Mouse (Mus musculus) right cerebral cortex, postnatal 14 days (tissue): ENCODE measurements at regions not wholly inside any gene's neighbourhood (a gene's known extent, or its start where the extent isn't known, plus 50 kb on each side); places are given as distances from the start of the nearest gene placed in this dataset.

Experiments used
- DNase-seq: peaks from one replicate; pipeline ENCODE4 v3.0.0; 2022

DNA sequence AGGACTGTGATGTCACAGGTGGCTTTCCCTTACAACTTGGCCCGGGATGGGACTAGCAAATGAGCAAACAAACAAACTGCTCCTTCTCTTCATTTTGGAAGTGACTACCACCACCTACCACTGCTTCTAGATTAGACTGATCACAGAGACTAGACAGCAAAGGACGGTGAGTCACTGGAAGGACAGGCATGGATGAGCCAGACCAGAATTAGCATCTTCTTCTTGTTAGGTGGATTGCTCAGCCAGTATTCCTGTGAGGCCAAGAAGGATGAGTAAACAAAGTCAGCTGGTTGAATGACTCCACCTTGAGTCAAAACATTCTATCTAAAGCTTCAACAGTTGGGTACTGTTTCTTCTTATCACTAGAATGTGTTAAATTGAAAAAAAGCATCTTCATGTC lies 385.1 kb upstream of the Mon1b start:
- DNase-seq = no peak

DNA sequence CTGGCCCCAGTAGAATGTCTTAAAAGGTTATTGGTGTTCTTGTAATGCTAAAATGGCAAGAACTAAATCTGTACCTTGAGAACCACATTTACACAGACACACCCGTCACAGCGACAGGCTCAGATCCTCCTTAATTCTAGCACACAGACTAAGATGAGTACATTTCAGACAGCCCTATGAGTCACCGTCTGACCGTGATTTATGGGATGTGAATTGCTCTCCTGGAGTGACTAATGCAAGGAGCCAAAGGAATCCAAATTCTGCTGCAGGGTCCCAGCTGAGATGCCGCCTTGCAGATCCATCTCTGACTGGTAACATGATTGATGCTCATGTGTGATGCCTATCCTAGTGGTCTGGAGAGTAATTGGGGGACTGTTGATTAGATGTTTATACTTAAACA lies 381.3 kb upstream of the Mon1b start:
- no peak for DNase-seq

DNA sequence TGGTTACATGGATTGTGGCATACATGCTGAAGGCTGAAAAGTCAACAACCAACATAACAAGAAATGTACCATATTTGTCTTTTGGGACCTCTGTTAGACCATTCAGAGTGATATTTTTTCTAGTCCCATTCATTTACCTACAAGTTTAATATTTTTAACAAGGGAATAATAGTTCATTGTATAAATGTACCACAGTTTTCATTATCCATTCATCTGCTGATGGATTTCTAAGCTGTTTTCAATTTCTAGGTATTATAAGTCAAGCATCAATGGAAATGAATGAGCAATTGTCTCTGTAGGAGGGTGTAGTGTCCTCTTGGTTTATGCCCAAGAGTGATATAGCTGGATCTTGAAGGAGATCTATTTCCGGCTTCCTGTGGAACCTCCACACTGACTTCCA lies 375.9 kb upstream of the Mon1b start:
- no peak for DNase-seq

DNA sequence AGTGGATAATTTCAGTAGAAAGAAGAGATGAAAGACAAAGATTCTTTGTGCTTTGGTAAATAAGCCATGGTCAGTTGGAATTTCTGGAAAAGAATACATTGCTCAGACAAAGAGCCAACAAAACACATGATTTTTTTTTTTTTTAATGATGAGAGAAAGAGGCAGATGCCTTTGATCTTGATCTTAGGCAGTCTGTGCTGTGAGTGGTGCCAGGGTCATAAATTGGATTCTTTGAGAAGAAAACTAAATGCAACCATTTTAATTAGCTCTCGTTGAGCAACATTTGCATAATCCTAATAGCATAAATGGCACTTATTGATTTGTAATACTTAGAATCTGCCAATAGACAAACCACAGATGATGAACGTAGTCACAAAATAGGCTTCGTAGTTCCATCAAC lies 372.1 kb upstream of the Mon1b start:
- no peak for DNase-seq

DNA sequence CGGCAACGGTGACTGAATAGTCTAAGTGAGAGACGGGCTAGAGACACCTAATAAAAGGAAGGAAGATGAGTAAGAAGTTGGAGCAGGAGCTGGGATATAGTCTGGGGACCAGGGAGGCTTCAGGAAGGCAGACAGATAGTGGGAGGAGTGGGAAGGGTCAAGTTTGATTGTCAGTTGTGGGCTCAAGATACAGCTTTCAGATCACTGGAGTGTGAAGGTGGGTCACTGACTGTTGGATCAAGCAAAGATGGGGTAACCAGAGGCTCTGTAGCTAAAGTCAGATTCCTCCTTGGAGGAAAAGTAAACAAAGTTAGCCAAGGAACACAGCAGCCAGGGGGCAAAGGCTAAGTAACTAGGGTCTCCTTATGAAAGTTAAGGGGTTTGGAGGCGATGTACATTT lies 364.1 kb upstream of the Mon1b start:
- DNase-seq = no peak

DNA sequence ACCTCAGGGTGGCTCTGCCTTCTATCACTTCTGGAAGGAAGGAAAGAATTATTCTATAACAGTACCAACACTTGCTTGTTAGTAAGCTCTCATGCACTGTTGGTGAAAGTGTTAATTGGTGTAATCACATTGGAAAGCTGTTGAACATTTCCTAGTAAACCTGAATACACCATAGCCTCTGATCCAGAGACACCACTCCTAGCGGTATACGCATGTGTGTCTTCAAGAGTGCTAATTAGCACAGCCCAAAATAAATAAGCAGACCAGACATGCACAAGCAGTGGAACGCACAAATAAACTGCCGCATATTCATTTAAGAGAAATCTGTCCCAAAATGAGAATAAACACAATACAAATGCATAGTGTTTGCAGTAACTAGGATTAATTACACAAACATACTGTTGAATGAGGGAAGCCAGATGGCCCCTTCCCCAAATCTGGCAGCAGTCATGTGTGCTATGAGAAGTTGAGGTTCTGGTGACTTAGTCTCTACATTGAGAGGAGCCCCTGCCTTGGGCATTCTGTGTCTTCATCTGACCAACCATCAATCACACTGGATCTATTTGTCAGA lies 335.0 kb upstream of the Mon1b start:
- DNase-seq = no peak

DNA sequence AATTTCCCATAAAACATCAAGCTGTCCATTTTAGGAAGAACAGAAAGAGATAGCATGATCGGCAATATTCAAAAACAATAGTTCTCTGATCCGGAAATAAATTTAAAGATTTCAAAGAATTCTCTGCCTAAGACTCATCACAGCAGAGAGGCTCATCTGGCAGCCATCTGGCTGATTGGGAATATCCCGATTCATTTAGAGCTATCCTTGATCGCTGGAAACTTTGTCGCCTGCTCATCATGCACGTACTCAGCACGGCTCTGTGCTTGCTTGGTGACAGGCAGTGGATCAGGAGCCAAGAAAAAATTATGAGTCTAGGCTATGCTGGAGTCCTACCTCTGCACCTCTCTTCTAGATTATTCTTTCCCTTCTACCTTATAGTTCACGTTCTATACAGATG lies 332.0 kb upstream of the Mon1b start:
- DNase-seq = no peak

DNA sequence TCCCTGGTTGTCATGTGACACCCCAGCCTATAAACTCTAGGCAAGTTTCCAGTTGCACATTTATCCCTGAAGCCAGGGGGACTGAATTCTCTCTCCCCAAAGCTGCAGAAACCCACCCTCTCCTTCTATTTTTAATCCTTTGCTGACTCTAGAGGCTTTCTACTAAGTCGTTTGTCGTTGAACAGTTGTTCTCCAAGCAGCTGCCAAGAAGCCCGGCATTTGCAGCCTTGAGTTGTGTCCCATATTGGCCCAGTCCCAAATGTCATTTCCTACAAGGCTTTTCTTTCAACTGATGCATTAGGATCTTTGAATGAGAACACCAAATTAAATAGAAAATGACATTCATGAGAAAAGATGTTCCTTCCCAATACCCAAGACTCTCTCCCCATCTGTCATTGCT lies 318.2 kb upstream of the Mon1b start:
- no peak for DNase-seq

DNA sequence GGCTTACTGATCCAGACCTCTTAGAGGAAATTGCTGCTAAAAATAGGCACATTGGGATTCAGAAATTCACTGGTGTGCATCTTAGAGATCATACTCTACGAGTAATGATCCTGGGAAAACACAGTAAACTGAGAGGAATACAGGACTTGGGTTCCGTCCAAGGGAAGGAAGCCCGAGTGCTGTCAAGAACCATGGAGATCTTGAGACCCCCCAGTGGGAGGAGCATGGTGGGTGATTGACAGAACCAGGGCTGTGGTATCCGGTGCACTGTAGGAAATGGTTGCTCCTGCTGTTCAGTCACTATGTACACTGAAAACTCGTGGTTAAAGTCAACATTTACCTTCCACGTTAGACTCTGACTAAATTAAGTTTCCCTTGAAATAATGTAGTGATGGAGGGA lies 303.8 kb upstream of the Mon1b start:
- DNase-seq = no peak

DNA sequence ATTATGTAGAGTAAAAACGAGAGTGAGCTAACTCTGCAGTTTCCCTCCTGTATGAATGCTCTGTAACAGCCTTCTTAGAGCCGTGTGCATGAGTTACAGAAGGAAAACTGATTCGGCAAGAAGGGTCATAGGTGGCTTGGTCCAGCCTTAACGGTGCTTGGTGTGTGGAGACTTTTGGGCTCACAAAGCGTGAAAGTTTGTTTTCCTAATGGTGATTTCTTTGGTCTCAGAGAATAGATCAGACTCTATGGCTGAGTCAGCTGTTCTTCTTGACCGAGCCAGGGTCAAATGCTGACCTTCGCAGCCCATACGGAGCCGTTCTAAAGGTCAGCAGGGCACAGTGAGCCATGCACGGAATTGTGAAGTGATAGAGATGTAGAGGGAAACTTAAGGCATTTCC lies 294.1 kb upstream of the Mon1b start:
- no peak for DNase-seq

DNA sequence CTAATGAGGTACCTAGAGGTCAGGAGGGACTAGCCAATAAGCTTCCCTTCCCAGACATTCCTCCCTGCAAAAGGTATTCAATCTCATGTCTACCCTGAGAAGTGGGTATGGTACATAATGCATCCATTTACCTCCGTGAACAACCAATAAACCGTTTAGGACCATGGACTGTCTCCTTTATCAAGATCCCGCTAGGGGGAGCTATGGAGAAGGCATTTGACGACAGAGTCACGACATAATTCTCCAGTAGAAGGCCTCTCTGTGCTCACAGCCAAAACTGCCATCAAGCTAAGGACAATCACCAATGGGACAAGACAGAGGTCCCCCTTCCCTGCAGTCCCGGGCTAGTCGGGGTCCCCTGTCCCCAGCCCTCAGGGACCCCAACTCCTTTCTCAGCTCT lies 273.5 kb upstream of the Mon1b start:
- DNase-seq = no peak

DNA sequence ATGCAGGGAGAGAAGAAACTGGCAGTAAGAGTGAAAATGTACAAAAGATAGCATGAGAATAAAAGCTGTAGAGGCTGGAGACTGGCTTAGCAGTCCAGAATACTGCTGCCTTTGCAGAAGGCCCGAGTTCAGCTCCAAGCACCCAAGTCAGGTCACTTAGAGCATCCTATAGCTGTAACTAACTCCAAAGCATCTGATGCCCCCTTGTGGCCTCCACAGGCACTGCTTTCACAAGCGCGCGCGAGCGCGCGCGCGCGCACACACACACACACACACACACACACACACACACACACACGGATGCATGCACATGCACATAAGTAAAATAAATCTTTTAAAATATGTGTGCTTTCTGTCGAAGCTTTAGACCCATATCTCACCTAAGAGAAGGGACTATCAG lies 271.2 kb upstream of the Mon1b start:
- no peak for DNase-seq

DNA sequence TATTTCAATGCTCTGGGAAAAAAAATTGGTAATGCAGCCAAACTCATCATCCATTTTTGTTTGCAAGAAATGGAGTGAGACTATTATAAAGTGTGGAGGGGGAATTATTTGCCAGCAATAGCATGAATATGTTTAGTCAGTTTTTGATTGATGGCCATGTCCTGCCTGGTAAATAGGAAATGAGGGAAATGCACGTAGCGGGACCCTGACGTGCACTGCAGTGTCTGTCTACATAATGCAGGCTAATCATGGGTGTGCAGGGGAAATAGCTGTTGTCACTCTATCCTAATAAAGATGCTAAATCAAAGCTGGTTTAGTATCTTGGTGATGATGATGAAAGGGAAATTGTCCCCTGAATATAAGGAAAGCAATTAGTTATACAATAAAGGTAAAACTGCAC lies 251.9 kb upstream of the Mon1b start:
- DNase-seq = no peak

DNA sequence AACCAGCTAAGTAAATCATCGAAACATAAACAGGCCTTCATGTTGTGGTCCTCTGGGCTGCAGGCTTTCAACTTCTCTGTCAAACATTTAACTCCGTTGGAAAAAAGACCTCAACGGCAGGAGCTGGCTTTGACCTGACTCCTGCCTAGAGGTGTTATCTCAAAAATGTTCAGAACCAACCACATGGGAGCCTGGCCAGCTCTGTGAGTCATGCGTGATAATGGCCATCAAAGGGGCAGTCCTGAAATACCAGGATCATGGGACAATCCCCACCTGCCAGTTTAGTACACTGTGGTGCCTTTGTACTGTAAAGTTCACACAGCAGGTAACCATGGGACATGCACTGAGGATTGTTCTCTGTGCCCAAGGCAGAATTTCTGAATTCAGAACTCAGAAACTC lies 251.4 kb upstream of the Mon1b start:
- DNase-seq = no peak

DNA sequence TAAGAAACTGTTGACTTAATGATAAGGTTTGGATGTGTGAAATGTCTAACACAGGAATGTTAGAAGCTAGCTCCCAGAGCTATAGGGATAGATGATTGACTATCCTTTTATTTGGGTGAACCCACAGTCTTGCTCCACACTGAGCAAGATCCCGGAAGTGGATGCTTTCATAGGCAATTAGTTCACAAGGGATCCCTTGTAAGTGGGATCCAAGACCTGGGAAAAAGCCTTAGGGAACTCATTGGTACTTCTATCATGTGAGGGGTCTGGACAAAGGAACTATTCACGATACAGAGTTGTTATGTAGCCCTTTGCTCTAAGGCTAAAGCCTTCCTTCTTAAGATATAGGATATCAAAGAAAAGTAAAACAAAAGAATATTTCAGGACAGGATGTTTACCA lies 245.9 kb upstream of the Mon1b start:
- no peak for DNase-seq

DNA sequence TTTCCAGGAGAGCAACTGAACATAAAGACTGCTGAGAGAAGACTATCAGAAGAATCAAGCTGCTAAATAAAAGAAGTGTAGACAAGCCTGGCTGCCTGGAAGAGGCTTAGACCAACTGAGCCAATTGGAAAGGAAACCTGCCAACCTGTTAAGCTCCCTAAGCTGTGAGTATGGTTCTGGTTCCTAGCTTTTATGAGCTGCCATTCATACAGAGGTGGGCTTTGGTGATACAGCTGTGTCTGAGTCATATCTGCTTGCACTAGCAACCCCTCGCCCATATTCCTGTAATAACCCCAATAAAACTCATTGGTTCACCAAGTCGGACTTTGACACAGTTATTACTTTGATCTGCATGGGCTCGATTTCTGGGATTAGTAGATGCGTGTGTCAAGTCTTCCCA lies 245.3 kb upstream of the Mon1b start:
- no peak for DNase-seq

DNA sequence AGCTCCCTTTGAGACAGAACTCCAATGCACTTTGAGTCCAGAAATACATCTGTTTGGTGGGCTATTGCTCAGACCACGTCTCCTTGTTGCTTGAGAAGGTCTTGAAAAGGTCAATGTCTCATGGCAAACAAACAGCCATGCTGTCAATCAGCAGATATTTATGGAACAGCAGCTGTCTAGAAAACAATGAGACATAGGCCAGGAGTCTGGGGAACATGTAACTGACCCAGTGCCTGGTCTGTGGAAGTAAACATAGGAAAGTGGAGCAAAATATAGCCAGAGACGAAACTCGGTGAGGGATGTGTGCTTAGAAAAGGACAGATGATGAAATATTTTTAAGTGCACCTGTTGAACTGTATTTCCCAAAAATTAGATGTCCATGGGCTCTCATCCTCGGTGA lies 241.1 kb upstream of the Mon1b start:
- DNase-seq = no peak

DNA sequence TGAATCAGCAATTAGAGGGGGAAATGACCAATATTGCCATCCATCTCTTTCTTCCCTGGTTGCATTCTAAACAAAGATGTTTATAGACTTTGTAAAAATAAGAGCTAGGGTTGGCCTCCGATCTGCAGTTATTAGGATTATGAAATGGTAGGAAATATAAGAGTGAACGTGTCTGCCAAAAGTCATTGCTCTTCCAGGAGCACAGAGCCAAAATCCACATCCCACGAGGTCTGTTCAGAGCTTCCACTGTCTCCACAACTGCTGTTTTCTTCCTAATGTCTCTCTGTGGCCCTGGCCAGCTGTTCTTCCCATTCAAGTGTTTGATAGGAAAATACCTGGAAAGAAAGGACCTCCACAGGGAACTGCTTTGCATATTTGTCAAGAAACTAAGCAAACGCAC lies 230.2 kb upstream of the Mon1b start:
- DNase-seq = no peak

DNA sequence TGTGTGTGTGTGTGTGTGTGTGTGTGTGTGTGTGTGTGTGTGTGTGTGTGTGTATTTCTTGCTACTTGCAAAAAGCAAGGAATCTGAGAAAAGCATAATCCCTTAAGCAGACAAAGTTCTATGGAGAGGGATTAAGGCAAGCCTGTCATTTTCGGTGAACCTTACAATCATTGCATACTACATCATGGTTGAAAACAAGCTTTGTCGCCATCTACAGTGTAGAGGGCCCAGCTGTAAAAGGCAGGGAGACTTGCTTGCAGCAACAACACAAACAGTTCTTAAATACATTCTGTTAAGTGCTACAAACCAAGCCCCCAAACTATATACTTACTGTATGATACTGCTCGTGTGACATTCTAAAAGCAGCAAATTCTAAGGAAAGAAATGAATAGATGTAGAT lies 216.0 kb upstream of the Mon1b start:
- DNase-seq = no peak

DNA sequence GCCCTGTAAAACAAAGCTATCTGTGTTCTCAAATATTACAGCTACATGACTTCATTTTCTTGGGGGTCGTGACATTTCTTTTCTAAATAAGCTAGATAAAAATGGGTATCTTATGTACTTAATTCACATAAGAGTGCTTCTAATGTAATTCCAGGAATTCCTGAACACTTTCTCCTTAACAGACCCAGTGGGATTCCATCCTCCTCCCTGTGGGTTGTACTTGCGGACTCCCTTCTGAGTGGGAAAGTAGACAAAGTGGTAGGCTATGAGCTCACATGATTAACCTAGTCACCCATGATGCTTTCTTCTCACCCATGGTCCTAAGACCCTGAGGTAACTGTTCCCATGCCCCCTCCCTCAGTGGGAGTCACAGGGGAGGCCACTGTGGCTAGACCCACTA lies 212.7 kb upstream of the Mon1b start:
- no peak for DNase-seq

DNA sequence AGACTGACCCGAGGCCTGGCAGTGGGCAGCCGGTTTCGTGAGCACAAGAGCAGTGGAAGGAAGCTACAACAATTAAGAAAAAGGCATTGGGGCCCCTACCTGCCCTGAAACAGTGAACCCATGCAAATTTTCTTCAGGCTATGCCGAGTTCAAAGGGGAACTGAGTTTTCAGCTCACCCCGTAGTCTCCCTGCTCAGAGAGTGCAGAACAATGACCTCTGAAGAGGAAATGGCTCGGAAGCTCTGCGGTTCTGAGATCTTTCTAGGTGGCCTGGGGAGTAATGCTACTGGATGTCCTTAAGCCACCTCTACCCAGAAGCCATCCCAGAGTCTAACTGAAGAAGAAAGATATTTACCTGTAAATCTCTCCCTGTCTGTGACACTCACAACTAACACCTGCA lies 196.3 kb upstream of the Mon1b start:
- no peak for DNase-seq

DNA sequence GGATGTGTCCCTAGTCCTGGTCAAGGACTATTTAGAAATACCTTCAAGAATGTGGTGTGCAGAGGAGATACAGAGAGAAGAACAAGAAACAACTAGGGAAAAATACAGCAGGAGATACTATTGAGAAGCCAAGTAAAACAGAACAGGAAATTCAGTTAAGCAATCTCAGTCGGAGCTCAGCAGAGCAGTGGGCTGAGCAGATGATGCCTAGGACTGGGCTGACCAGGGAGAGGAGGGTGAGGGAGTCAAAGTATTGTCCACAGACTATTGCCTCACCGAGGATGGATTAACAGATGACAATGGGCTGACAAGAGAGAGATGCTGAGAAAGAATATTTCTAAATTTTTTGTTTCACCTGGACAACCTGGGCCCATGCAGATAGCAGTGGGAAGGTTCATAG lies 181.4 kb upstream of the Mon1b start:
- DNase-seq = no peak

DNA sequence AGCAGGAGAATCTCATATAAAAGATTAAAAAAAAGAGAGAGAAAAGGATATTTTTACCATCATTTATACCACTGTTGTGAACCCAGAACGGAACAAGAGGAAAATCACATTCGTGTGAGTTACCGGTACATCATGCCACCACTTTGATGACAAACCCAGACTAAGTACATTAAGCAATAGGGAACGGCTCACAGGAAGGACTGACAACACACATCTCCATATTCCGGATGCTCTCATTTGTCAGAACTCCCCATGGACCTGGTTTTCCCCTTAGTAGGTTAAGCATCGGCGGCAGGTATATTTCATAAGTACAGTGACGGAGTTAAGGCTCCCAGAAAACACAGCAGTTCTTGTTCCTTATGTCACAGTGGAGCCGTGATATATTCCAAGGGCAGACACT lies 170.8 kb upstream of the Mon1b start:
- no peak for DNase-seq

DNA sequence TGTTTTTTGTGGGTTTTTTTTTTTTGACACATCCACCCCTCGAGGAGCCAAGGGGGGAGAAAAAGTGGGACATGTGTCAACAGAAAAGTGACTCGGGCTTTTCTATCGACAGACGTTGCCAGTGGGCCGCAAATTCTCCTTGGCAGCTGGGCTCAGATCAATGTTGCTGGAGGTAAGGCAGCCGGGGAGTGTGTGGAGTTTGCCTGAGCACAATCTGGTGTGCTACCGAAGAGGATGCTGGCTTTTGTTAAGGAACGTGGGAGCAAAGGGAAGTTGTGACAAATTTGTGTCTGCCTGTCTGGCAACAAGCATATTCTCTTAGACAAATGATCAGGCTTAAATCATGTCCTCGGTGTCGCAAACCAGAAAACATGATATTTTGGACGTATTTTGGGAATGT lies 170.2 kb upstream of the Mon1b start:
- DNase-seq = peak; percentile 12

DNA sequence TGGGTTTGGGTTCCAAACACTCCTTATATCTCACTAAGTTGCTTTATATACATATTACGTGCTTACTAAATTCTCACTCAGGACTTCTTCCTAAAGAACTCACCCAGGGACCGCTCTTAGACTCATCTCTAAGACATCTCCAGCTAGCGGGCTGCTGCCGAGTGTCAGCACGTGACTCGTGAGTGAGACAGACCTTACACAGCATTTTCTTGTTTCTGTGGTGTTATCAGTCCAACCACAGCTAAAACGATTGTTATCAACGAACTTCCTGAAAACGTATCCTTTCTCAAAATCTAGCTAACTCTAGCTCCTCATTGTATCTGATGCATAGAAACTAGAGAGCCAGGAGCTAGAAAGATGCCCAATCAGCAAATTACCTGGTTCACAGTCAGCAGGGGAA lies 168.7 kb upstream of the Mon1b start:
- DNase-seq = no peak

DNA sequence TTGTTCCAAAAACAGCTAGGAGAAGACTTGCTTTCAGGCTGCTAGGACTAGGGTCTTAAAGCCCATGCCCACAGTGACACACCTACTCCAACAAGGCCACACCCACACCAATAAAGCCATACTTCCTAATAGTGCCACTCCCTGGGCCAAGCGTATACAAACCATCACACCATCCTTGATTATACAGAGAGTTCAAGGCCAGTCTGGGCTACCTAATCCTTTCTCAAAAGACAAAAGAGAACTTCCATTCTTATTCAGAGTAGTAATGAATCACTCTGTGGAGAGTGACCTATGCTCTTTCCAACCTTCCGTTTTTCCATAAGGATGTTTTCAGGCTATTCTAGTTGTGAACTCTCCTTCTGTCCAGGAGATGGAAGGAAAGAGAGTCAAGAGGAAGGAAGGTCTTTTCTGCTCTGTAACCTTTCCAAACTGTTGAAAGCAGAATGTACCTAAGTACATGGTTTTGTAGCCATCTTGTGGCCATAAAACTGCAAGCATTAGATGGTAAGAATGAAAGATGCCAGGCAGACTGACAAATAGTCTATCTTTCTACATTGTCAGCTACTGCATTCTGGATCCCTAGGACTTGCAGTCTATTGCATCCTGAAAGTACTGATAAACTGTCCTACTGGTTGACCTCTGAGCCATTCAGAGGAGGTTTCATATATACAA lies 145.8 kb upstream of the Mon1b start:
- no peak for DNase-seq
